Mouse (Mus musculus): ENCODE results near the gene Zfp385b. TPM values are rescaled to one million over a fixed set of nuclear protein-coding genes. Genes with fewer than 3 reads are reported as not detected.

Gene Zfp385b
- polyA plus RNA-seq, 1 experiment = 66.9 TPM

DNA sequence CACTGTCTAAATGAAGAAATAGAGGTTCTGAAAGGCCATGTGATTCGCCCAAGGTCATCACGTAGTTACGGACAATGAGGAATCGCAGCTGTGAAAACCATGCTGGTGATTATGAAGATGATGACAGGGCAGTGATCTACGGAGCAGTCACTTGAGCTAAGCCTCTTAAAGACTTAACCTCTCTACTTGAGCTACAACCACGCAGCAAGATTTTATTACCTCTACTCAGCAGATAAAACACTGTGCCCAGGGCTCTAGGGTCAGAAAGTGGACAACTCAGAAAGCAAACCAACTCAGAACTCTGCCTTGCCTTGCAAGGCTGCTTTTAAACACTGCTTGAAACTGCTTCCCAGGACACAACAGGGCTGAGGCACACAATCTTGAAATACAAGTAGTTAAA is 291.8 kb downstream of the Zfp385b start:
- DNase-seq = no peak
- Histone ChIP-seq H3K27ac (ENCODE audit: insufficient read depth, low read length) (no peak overlapping the region), H3K4me1 (ENCODE audit: control insufficient read depth, insufficient read depth, low read length) (peaks cover 6% of the 10 kb centered on the region; the same call in 1 of the 2 replicates), H3K4me3 (replicated peaks; ENCODE audit: insufficient read depth, low read depth, low read length) (no peak overlapping the region), H3K27me3 (ENCODE audit: control insufficient read depth, insufficient read depth, low read length) (no peaks in the 10 kb centered on the region)
- TF ChIP-seq POLR2A (IDR thresholded peaks at IDR 0.05; ENCODE audit: borderline replicate concordance, insufficient read depth, low read length) (no peak), CTCF (IDR thresholded peaks at IDR 0.05; ENCODE audit: borderline replicate concordance, insufficient read depth, low read depth, low read length) (no peak)
- 91% methylated on average over 6 of the region's 6 CpGs for WGBS

DNA sequence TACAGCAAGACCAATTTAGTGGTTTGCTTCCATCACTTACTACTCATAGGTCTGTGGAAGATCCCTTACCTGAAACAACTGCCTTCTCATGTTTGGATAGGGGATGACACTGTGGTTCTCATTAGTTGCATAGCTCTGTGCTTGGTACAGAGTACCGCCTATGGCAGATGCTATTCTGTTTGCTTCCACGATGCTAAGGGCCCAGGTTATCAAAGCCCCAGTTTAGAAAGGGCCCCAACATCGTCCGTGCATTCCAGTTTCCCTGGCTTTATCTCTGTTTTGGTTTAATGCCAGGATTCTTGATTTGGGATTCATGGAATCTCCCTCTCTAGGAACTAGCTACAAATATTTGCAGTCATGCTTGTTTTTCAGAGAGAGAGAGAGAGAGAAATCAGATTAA is 292.6 kb downstream of the Zfp385b start:
- 49% methylated on average over 4 of the region's 4 CpGs for WGBS
- TF ChIP-seq CTCF (IDR thresholded peaks at IDR 0.05; ENCODE audit: borderline replicate concordance, insufficient read depth, low read depth, low read length) = no peak
- TF ChIP-seq POLR2A (IDR thresholded peaks at IDR 0.05; ENCODE audit: borderline replicate concordance, insufficient read depth, low read length) = no peak
- no peaks in the 10 kb centered on the region for H3K27me3 ChIP-seq (ENCODE audit: control insufficient read depth, insufficient read depth, low read length)
- H3K4me3 ChIP-seq (replicated peaks; ENCODE audit: insufficient read depth, low read depth, low read length) = no peak overlapping the region
- DNase-seq = no peak
- no peak overlapping the region for H3K27ac ChIP-seq (ENCODE audit: insufficient read depth, low read length)
- H3K4me1 ChIP-seq (ENCODE audit: control insufficient read depth, insufficient read depth, low read length) = peaks cover 6% of the 10 kb centered on the region; the same call in 1 of the 2 replicates

DNA sequence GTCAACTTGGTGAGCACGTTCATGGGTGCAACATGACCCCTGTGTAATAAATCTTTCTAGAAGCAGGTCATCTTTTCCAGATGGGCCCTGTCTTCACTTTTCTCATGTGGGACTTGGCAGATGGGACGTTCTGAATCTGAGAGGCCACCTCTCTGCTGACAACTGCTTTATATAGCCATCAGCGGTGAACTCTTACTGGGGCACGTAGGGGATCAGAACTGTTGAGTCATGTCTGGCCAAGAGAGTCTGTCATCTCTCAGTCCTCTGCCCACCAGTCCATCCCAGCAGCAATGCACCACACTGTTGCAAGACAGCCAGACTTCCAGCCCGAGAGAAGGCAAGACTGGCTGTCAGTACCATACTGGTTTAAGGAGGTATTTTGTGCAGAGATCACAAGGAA is 293.1 kb downstream of the Zfp385b start:
- WGBS = 46% methylated on average over 5 of the region's 5 CpGs
- H3K4me1 ChIP-seq (ENCODE audit: control insufficient read depth, insufficient read depth, low read length) = peaks cover 6% of the 10 kb centered on the region; the same call in 1 of the 2 replicates
- TF ChIP-seq POLR2A (IDR thresholded peaks at IDR 0.05; ENCODE audit: borderline replicate concordance, insufficient read depth, low read length) (no peak), CTCF (IDR thresholded peaks at IDR 0.05; ENCODE audit: borderline replicate concordance, insufficient read depth, low read depth, low read length) (no peak)

DNA sequence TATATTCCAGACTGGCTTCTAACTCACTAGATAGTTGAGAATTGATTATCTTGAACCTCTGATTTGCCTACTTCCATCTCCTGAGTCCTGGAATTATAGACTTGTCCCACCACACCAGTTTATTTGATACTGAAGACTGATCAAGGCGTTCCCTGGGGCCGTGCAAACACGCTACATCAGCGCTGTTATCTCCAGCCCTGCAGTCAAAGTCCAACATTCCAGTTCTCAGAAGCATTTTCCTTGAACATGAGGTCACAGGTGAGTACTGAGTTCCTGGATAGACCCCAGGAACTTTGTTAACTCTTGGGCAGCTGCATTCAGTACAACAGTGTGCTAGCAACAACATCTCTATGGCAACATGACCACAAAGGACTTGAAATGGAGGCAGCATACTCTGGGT is 297.2 kb downstream of the Zfp385b start:
- Histone ChIP-seq H3K27ac (ENCODE audit: insufficient read depth, low read length) (no peak overlapping the region), H3K27me3 (ENCODE audit: control insufficient read depth, insufficient read depth, low read length) (no peaks in the 10 kb centered on the region), H3K4me3 (replicated peaks; ENCODE audit: insufficient read depth, low read depth, low read length) (no peak overlapping the region), H3K4me1 (ENCODE audit: control insufficient read depth, insufficient read depth, low read length) (peaks cover 7% of the 10 kb centered on the region)
- DNase-seq = no peak
- no peak for TF ChIP-seq CTCF (IDR thresholded peaks at IDR 0.05; ENCODE audit: borderline replicate concordance, insufficient read depth, low read depth, low read length)
- TF ChIP-seq POLR2A (IDR thresholded peaks at IDR 0.05; ENCODE audit: borderline replicate concordance, insufficient read depth, low read length) = no peak
- 83% methylated on average over 4 of the region's 4 CpGs for WGBS

More for the DNA sequence above, 293.1 kb downstream of the Zfp385b start:
- DNase-seq = no peak
- no peaks in the 10 kb centered on the region for H3K27me3 ChIP-seq (ENCODE audit: control insufficient read depth, insufficient read depth, low read length)
- H3K4me3 ChIP-seq (replicated peaks; ENCODE audit: insufficient read depth, low read depth, low read length) = no peak overlapping the region
- no peak overlapping the region for H3K27ac ChIP-seq (ENCODE audit: insufficient read depth, low read length)

DNA sequence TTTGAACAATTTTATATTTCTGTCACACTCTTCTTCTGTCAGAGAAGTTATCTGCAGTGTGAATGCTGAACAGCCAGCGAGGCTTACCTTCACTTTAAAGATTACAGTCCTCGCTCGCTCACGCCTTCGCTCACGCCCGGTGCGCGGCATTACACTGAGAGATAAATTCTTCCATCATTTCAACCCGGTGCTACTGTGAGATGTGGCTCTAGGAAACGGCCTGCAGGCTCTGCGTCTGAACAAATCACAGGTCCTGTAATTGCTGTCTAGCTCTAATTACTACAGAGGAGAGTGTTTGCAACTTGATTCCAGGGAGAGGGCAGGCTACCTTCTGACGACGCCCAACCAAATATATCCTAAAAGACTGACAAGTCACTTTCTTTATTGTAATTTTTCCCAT is 300.1 kb downstream of the Zfp385b start:
- DNase-seq = no peak
- Histone ChIP-seq H3K27me3 (ENCODE audit: control insufficient read depth, insufficient read depth, low read length) (no peaks in the 10 kb centered on the region), H3K27ac (ENCODE audit: insufficient read depth, low read length) (no peak overlapping the region), H3K4me3 (replicated peaks; ENCODE audit: insufficient read depth, low read depth, low read length) (no peak overlapping the region), H3K4me1 (ENCODE audit: control insufficient read depth, insufficient read depth, low read length) (peaks cover 13% of the 10 kb centered on the region; the same call in 1 of the 2 replicates)
- TF ChIP-seq CTCF (IDR thresholded peaks at IDR 0.05; ENCODE audit: borderline replicate concordance, insufficient read depth, low read depth, low read length) = no peak
- TF ChIP-seq POLR2A (IDR thresholded peaks at IDR 0.05; ENCODE audit: borderline replicate concordance, insufficient read depth, low read length) = no peak
- 20% methylated on average over 14 of the region's 14 CpGs for WGBS

DNA sequence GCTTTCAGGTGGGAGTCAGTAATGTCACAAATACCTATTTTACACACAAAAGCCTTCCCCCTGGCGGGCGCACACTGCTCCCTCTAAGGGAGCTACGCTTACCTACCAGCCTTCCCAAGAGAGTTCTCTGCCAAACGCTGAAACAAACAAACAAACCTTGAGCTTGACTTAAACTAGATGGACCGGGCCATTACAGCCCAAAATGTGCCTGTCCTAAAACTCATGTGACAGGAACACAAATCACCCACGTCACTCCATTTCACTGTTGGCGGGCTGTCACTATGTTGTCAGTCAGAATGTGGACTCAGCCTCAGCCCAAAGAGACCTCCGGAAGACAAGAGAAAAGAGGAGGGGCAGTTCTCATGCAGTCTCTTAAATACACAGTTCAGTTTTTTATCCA is 300.7 kb downstream of the Zfp385b start:
- no peak for DNase-seq
- WGBS = 52% methylated on average over 8 of the region's 8 CpGs
- Histone ChIP-seq H3K4me3 (replicated peaks; ENCODE audit: insufficient read depth, low read depth, low read length) (no peak overlapping the region), H3K4me1 (ENCODE audit: control insufficient read depth, insufficient read depth, low read length) (peaks cover 16% of the 10 kb centered on the region; the same call in 1 of the 2 replicates), H3K27ac (ENCODE audit: insufficient read depth, low read length) (no peak overlapping the region), H3K27me3 (ENCODE audit: control insufficient read depth, insufficient read depth, low read length) (no peaks in the 10 kb centered on the region)
- TF ChIP-seq POLR2A (IDR thresholded peaks at IDR 0.05; ENCODE audit: borderline replicate concordance, insufficient read depth, low read length) (no peak), CTCF (IDR thresholded peaks at IDR 0.05; ENCODE audit: borderline replicate concordance, insufficient read depth, low read depth, low read length) (no peak)

DNA sequence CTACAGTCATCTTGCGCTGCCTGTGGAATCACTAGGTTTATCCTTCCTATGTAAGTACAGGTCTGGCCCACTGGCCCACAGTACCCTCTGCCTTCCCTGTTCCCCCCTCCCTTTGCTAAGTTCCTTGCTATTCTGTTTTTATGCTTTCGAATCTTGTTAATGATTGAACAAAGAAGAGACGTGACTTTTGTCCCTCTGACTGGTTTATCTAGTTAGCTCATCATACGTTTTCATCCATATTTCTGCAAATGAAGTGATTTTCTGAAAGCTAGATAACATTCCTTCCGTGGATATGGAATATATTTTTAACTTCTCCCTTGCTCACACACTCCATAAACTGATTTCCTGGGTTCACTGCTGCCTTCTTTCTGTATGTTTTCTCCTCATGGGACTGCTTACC is 302.8 kb downstream of the Zfp385b start:
- TF ChIP-seq POLR2A (IDR thresholded peaks at IDR 0.05; ENCODE audit: borderline replicate concordance, insufficient read depth, low read length) = no peak
- TF ChIP-seq CTCF (IDR thresholded peaks at IDR 0.05; ENCODE audit: borderline replicate concordance, insufficient read depth, low read depth, low read length) = no peak
- no peak overlapping the region for H3K4me3 ChIP-seq (replicated peaks; ENCODE audit: insufficient read depth, low read depth, low read length)
- WGBS = 93% methylated on average over 5 of the region's 5 CpGs
- no peak overlapping the region for H3K27ac ChIP-seq (ENCODE audit: insufficient read depth, low read length)
- peaks cover 18% of the 10 kb centered on the region for H3K4me1 ChIP-seq (ENCODE audit: control insufficient read depth, insufficient read depth, low read length)
- no peak for DNase-seq
- no peaks in the 10 kb centered on the region for H3K27me3 ChIP-seq (ENCODE audit: control insufficient read depth, insufficient read depth, low read length)

DNA sequence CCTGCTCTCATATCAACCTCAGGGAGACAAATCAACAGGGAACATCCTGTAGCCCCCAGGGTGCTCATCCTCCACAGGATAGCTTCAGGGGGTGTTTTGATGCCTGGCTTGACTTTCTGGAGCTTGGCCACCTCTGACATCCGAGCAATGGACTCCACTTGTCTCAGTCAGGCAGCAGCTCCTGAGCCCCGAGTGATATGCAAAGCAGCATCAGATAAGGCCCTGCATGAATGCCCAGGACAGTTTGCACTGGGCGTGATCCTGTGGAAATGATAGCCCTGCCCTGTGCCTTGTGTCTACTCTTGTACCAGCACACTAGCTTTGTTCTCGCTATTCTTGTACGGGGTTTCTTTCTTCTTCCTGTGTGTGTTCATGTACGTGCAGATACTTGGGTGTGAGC is 303.8 kb downstream of the Zfp385b start:
- Histone ChIP-seq H3K4me1 (ENCODE audit: control insufficient read depth, insufficient read depth, low read length) (peaks cover 18% of the 10 kb centered on the region), H3K27ac (ENCODE audit: insufficient read depth, low read length) (no peak overlapping the region; the same call in 1 of the 2 replicates), H3K4me3 (replicated peaks; ENCODE audit: insufficient read depth, low read depth, low read length) (no peak overlapping the region), H3K27me3 (ENCODE audit: control insufficient read depth, insufficient read depth, low read length) (no peaks in the 10 kb centered on the region)
- 62% methylated on average over 6 of the region's 6 CpGs for WGBS
- TF ChIP-seq POLR2A (IDR thresholded peaks at IDR 0.05; ENCODE audit: borderline replicate concordance, insufficient read depth, low read length) (no peak), CTCF (IDR thresholded peaks at IDR 0.05; ENCODE audit: borderline replicate concordance, insufficient read depth, low read depth, low read length) (no peak)
- no peak for DNase-seq

Measured in cerebellum, adult 2 months (tissue).